Mouse (Mus musculus): ENCODE data around the gene Psmb8. TPM values are rescaled to one million over a fixed set of nuclear protein-coding genes. Genes with fewer than 3 reads are reported as not detected.
"Not testable (repeated sequence)": the region's sequence is repeated elsewhere in the genome, so short reads cannot be mapped to it uniquely, and the experiment has no call there.

The Psmb8 gene
- polyA plus RNA-seq, 1 experiment from 2014 or later, result 13.7 TPM

- no peak overlapping the region for H3K27ac ChIP-seq (ENCODE audit: low read depth)
- H3K36me3 ChIP-seq (ENCODE audit: control insufficient read depth, insufficient read depth, low read length), result no peaks in the 10 kb centered on the region
- no peaks in the 10 kb centered on the region for H3K4me1 ChIP-seq (replicated peaks; ENCODE audit: control insufficient read depth, insufficient read depth, low read length)
- DNase-seq (ENCODE audit: low spot score) (no peak), ATAC-seq (replicated peaks; ENCODE audit: low FRiP score, low TSS enrichment, low read depth) (no peak)
- no peak overlapping the region for H3K9ac ChIP-seq (ENCODE audit: low read length)
- H3K9me3 ChIP-seq (ENCODE audit: control insufficient read depth, low read length), result 0 out of 2 replicates have a peak, but pooled peaks cover 3% of the 10 kb centered on the region
- H3K27me3 ChIP-seq (replicated peaks; ENCODE audit: control insufficient read depth, insufficient read depth, low read length), result peaks cover 47% of the 10 kb centered on the region
- no peak overlapping the region for H3K4me3 ChIP-seq (ENCODE audit: low read depth, low read length)
- 17% methylated on average over 23 of the region's 23 CpGs for WGBS
- H3K4me2 ChIP-seq (ENCODE audit: low read length), result no peak overlapping the region
These were observed 14.3 kb downstream of the Psmb8 start for GRCm38 (mm10) chr17:34211746-34212365.

- H3K4me1 ChIP-seq (replicated peaks; ENCODE audit: control insufficient read depth, insufficient read depth, low read length), result no peaks in the 10 kb centered on the region
- H3K27ac ChIP-seq (ENCODE audit: low read depth), result no peak overlapping the region
- 48% methylated on average over 21 of the region's 21 CpGs for WGBS
- no peaks in the 10 kb centered on the region for H3K36me3 ChIP-seq (ENCODE audit: control insufficient read depth, insufficient read depth, low read length)
- H3K27me3 ChIP-seq (replicated peaks; ENCODE audit: control insufficient read depth, insufficient read depth, low read length), result peaks cover 43% of the 10 kb centered on the region
- no peak overlapping the region for H3K4me2 ChIP-seq (ENCODE audit: low read length)
- ATAC-seq (replicated peaks; ENCODE audit: low FRiP score, low TSS enrichment, low read depth), result no peak
- H3K4me3 ChIP-seq (ENCODE audit: low read depth, low read length), result no peak overlapping the region
- no peak overlapping the region for H3K9ac ChIP-seq (ENCODE audit: low read length)
- no peak for DNase-seq (ENCODE audit: low spot score)
- 0 out of 2 replicates have a peak, but pooled peaks cover 3% of the 10 kb centered on the region for H3K9me3 ChIP-seq (ENCODE audit: control insufficient read depth, low read length)
These were observed 16.4 kb downstream of the Psmb8 start for GRCm38 (mm10) chr17:34213936-34214335.

DNA sequence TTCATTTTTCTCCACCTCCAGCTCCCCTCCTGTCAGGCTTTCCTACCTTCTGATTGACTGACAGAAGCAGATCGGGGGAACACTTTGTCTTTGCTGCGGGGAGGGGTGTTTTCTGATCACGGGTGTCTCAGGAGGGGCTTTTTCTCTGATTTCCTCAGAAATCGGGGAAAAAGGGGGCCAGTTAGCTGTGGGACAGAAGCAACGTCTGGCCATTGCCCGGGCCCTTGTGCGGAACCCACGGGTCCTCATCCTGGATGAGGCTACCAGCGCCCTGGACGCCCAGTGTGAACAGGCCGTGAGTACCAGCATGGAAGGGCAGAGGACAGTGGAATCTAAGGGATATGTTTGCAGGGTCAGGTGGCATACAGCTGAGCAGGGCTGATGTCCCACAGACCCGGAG, 17.7 kb downstream of the Psmb8 start:
- WGBS, result 81% methylated on average over 12 of the region's 12 CpGs
- Histone ChIP-seq H3K4me3 (ENCODE audit: low read depth, low read length) (no peak overlapping the region), H3K9ac (ENCODE audit: low read length) (no peak overlapping the region), H3K4me1 (replicated peaks; ENCODE audit: control insufficient read depth, insufficient read depth, low read length) (no peaks in the 10 kb centered on the region), H3K4me2 (ENCODE audit: low read length) (no peak overlapping the region), H3K27me3 (replicated peaks; ENCODE audit: control insufficient read depth, insufficient read depth, low read length) (peaks cover 43% of the 10 kb centered on the region), H3K27ac (ENCODE audit: low read depth) (no peak overlapping the region), H3K36me3 (ENCODE audit: control insufficient read depth, insufficient read depth, low read length) (no peaks in the 10 kb centered on the region), H3K9me3 (ENCODE audit: control insufficient read depth, low read length) (0 out of 2 replicates have a peak, but pooled peaks cover 2% of the 10 kb centered on the region)
- DNase-seq (ENCODE audit: low spot score), result no peak
- no peak for ATAC-seq (replicated peaks; ENCODE audit: low FRiP score, low TSS enrichment, low read depth)

DNA sequence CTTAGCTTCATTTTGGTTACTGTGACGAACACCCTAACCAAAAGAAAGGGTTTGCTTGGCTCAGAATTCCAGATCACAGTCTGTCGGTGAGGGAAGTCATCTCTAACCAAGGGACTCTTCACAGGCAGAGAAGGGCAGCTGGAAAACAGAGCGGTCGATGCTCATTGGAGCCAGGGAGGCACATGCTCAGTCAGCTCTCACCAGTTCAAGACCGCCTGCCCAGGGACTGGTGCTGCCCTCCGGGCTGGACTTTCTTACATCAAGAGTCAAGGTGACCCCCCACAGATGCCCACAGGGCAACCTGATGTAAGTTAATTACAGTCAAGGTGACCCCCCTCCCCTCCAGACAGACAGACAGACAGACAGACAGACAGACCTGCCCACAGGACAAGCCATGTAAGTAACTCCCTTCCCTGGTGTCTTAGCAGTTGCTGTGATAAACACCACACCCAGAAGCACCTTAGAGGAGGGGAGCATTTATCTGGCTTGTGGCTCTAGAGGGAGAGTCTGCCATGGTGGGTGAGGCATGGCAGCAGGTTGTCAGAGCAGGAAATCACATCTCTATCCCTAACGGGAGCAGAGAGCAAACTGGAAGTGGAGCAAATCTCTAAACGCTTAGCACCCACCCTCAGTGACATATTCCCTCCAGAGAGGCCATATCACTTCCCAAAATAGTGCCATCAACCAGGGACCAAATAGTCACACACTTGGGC, 19.9 kb downstream of the Psmb8 start:
- whole genome bisulfite sequencing, result 84% methylated on average over 8 of the region's 8 CpGs
- Histone ChIP-seq H3K27me3 (replicated peaks; ENCODE audit: control insufficient read depth, insufficient read depth, low read length) (peaks cover 27% of the 10 kb centered on the region), H3K4me2 (ENCODE audit: low read length) (no peak overlapping the region), H3K4me1 (replicated peaks; ENCODE audit: control insufficient read depth, insufficient read depth, low read length) (no peaks in the 10 kb centered on the region), H3K9ac (ENCODE audit: low read length) (no peak overlapping the region), H3K36me3 (ENCODE audit: control insufficient read depth, insufficient read depth, low read length) (no peaks in the 10 kb centered on the region), H3K4me3 (ENCODE audit: low read depth, low read length) (no peak overlapping the region), H3K9me3 (ENCODE audit: control insufficient read depth, low read length) (0 out of 2 replicates have a peak, but pooled peaks cover 2% of the 10 kb centered on the region), H3K27ac (ENCODE audit: low read depth) (no peak overlapping the region)
- ATAC-seq (replicated peaks; ENCODE audit: low FRiP score, low TSS enrichment, low read depth), result no peak
- no peak for DNase-seq (ENCODE audit: low spot score)

- no peak overlapping the region for H3K27ac ChIP-seq (ENCODE audit: low read depth)
- H3K4me3 ChIP-seq (ENCODE audit: low read depth, low read length), result no peak overlapping the region
- no peak overlapping the region for H3K4me2 ChIP-seq (ENCODE audit: low read length)
- H3K36me3 ChIP-seq (ENCODE audit: control insufficient read depth, insufficient read depth, low read length), result no peaks in the 10 kb centered on the region
- no peaks in the 10 kb centered on the region for H3K4me1 ChIP-seq (replicated peaks; ENCODE audit: control insufficient read depth, insufficient read depth, low read length)
- no peak overlapping the region for H3K9ac ChIP-seq (ENCODE audit: low read length)
- ATAC-seq (replicated peaks; ENCODE audit: low FRiP score, low TSS enrichment, low read depth) (no peak), DNase-seq (ENCODE audit: low spot score) (no peak)
- WGBS, result 86% methylated on average over 5 of the region's 5 CpGs
- H3K27me3 ChIP-seq (replicated peaks; ENCODE audit: control insufficient read depth, insufficient read depth, low read length), result peaks cover 21% of the 10 kb centered on the region
- 0 out of 2 replicates have a peak, but pooled peaks cover 2% of the 10 kb centered on the region for H3K9me3 ChIP-seq (ENCODE audit: control insufficient read depth, low read length)
These were observed 20.5 kb downstream of the Psmb8 start for GRCm38 (mm10) chr17:34217986-34218385.

DNA sequence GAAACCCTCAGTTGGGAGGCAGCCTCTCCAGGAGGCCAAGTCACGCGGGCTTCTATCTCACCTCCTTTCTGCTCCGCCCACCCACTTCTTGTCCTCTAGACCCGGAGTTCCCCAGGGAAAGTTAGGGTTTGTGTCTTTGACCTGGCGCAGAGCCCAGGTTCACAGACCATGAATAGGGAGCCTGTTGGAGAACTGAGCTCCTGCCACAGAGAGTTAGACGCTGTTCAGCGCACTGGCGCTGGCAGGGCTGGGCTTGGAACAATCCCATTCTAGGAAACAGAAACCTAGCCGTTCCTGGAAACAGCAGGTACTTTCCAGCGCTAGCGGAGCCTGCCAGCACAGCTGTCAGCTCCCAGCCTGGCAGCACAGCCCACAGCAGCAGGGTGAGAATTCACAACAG, 21.2 kb downstream of the Psmb8 start:
- DNase-seq (ENCODE audit: low spot score) (no peak), ATAC-seq (replicated peaks; ENCODE audit: low FRiP score, low TSS enrichment, low read depth) (no peak)
- H3K27me3 ChIP-seq (replicated peaks; ENCODE audit: control insufficient read depth, insufficient read depth, low read length), result peaks cover 14% of the 10 kb centered on the region
- H3K9me3 ChIP-seq (ENCODE audit: control insufficient read depth, low read length), result 0 out of 2 replicates have a peak, but pooled peaks cover 2% of the 10 kb centered on the region
- no peak overlapping the region for H3K4me3 ChIP-seq (ENCODE audit: low read depth, low read length)
- no peaks in the 10 kb centered on the region for H3K36me3 ChIP-seq (ENCODE audit: control insufficient read depth, insufficient read depth, low read length)
- H3K4me1 ChIP-seq (replicated peaks; ENCODE audit: control insufficient read depth, insufficient read depth, low read length), result no peaks in the 10 kb centered on the region
- 88% methylated on average over 11 of the region's 11 CpGs for WGBS
- H3K9ac ChIP-seq (ENCODE audit: low read length), result no peak overlapping the region
- H3K4me2 ChIP-seq (ENCODE audit: low read length), result no peak overlapping the region
- H3K27ac ChIP-seq (ENCODE audit: low read depth), result no peak overlapping the region

GRCm38 (mm10) chr17:34219096-34219495, 21.6 kb downstream of the Psmb8 start:
- not testable (repeated sequence) for H3K9me3 ChIP-seq (ENCODE audit: control insufficient read depth, low read length); H3K27ac ChIP-seq (ENCODE audit: low read depth); H3K4me1 ChIP-seq (replicated peaks; ENCODE audit: control insufficient read depth, insufficient read depth, low read length); H3K4me3 ChIP-seq (ENCODE audit: low read depth, low read length); ATAC-seq (replicated peaks; ENCODE audit: low FRiP score, low TSS enrichment, low read depth); H3K9ac ChIP-seq (ENCODE audit: low read length); H3K4me2 ChIP-seq (ENCODE audit: low read length); H3K27me3 ChIP-seq (replicated peaks; ENCODE audit: control insufficient read depth, insufficient read depth, low read length); DNase-seq (ENCODE audit: low spot score); H3K36me3 ChIP-seq (ENCODE audit: control insufficient read depth, insufficient read depth, low read length)
- WGBS, result 89% methylated on average over 8 of the region's 11 CpGs

- not testable (repeated sequence) for H3K9me3 ChIP-seq (ENCODE audit: control insufficient read depth, low read length); H3K36me3 ChIP-seq (ENCODE audit: control insufficient read depth, insufficient read depth, low read length); ATAC-seq (replicated peaks; ENCODE audit: low FRiP score, low TSS enrichment, low read depth); H3K4me3 ChIP-seq (ENCODE audit: low read depth, low read length); H3K9ac ChIP-seq (ENCODE audit: low read length); H3K4me1 ChIP-seq (replicated peaks; ENCODE audit: control insufficient read depth, insufficient read depth, low read length); H3K27me3 ChIP-seq (replicated peaks; ENCODE audit: control insufficient read depth, insufficient read depth, low read length); DNase-seq (ENCODE audit: low spot score); H3K27ac ChIP-seq (ENCODE audit: low read depth); H3K4me2 ChIP-seq (ENCODE audit: low read length)
- 95% methylated on average over 3 of the region's 7 CpGs for WGBS
These were observed 22.3 kb downstream of the Psmb8 start for GRCm38 (mm10) chr17:34219801-34220200.

- not testable (repeated sequence) for H3K36me3 ChIP-seq (ENCODE audit: control insufficient read depth, insufficient read depth, low read length); H3K9ac ChIP-seq (ENCODE audit: low read length); H3K4me2 ChIP-seq (ENCODE audit: low read length); H3K9me3 ChIP-seq (ENCODE audit: control insufficient read depth, low read length); H3K4me3 ChIP-seq (ENCODE audit: low read depth, low read length); H3K27ac ChIP-seq (ENCODE audit: low read depth); H3K4me1 ChIP-seq (replicated peaks; ENCODE audit: control insufficient read depth, insufficient read depth, low read length); ATAC-seq (replicated peaks; ENCODE audit: low FRiP score, low TSS enrichment, low read depth); H3K27me3 ChIP-seq (replicated peaks; ENCODE audit: control insufficient read depth, insufficient read depth, low read length); DNase-seq (ENCODE audit: low spot score)
- WGBS, result 87% methylated on average over 3 of the region's 16 CpGs
These were observed 22.9 kb downstream of the Psmb8 start for GRCm38 (mm10) chr17:34220401-34220800.

Measured in intestine, embryonic 14.5 days (tissue).